Mouse (Mus musculus) embryonic fibroblast, embryonic 13.5 days (primary cell): ENCODE data around the gene Lypd9.

Source experiments
- CTCF ChIP-seq: IDR thresholded peaks from 2 replicates; pipeline ENCODE4 v1.5.1; 2011; ENCODE audit warnings: mild to moderate bottlenecking, control low read depth, low read length, moderate library complexity, borderline replicate concordance; ENCODE audit not compliant: insufficient read depth
- POLR2A ChIP-seq: IDR thresholded peaks from 2 replicates; pipeline ENCODE4 v1.6.1; 2011; ENCODE audit warnings: low read depth, mild to moderate bottlenecking, control low read depth, low read length, moderate library complexity

GRCm38 (mm10) chr11:58399985-58400645 is 52.6 kb downstream of the Lypd9 start:
- no peak for TF ChIP-seq CTCF
- no peak for TF ChIP-seq POLR2A
